Mouse (Mus musculus) midbrain, embryonic 11.5 days (tissue): ENCODE data around the gene Rab3ip. TPM values are rescaled to one million over a fixed set of nuclear protein-coding genes. Genes with fewer than 3 reads are reported as not detected.

Experiments
- ATAC-seq: fragments of 200-750 bp; cut with Nextera tagmentation; 2 replicates; pipeline ENCODE4 v1.8.0; 2017; ENCODE audit warnings: moderate TSS enrichment, moderate library complexity; ENCODE audit not compliant: low FRiP score
- DNase-seq: peaks from one replicate; pipeline ENCODE4 v3.0.0; 2015; ENCODE audit warnings: low spot score; ENCODE audit errors: missing footprints
- H3K27ac ChIP-seq: fragments of 300-500 bp; sonication (generic); 2 replicates; pipeline ENCODE4 v1.5.1; 2014; ENCODE audit warnings: low read depth, low read length
- H3K27me3 ChIP-seq: fragments of 300-500 bp; sonication (generic); 2 replicates; pipeline ENCODE4 v1.6.1; 2014; ENCODE audit warnings: mild to moderate bottlenecking, low read length, moderate library complexity, mixed read lengths; ENCODE audit not compliant: control insufficient read depth, insufficient read depth
- H3K36me3 ChIP-seq: fragments of 300-500 bp; sonication (generic); 2 replicates; pipeline ENCODE4 v1.6.1; 2014; ENCODE audit warnings: mild to moderate bottlenecking, low read length, moderate library complexity, mixed read lengths; ENCODE audit not compliant: control insufficient read depth, insufficient read depth
- H3K4me1 ChIP-seq: fragments of 300-500 bp; sonication (generic); 2 replicates; pipeline ENCODE4 v1.6.1; 2014; ENCODE audit warnings: low read length; ENCODE audit not compliant: control insufficient read depth, insufficient read depth
- H3K4me2 ChIP-seq: fragments of 300-500 bp; sonication (generic); 2 replicates; pipeline ENCODE4 v1.6.1; 2014; ENCODE audit warnings: mild to moderate bottlenecking, moderate library complexity
- H3K4me3 ChIP-seq: fragments of 300-500 bp; sonication (generic); 2 replicates; pipeline ENCODE4 v1.5.1; 2014; ENCODE audit warnings: low read depth, low read length
- H3K9ac ChIP-seq: fragments of 300-500 bp; sonication (generic); 2 replicates; pipeline ENCODE4 v1.6.1; 2014; ENCODE audit warnings: low read length
- H3K9me3 ChIP-seq: fragments of 300-500 bp; sonication (generic); 2 replicates; pipeline ENCODE4 v1.6.1; 2016; ENCODE audit warnings: low read length; ENCODE audit not compliant: control insufficient read depth
- WGBS: fragments of 180-500 bp; shearing (Covaris S2); extraction: QIAGEN DNeasy Blood & Tissue Kit; methylation state at CpG from one replicate; pipeline ENCODE4 v1.1.7; 2014; 5-methylcytosine and 5-hydroxymethylcytosine counted together
- polyA plus RNA-seq: library from polyadenylated mRNA; unstranded; fragments of >200 nt; fragmentation: Nextera tagmentation; extraction: Ambion mirVana; gene quantifications from 2 replicates; pipeline ENCODE4 v1.2.1, GENCODE M21; 2014

The Rab3ip gene
- polyA plus RNA-seq, 1 experiment from 2014 or later: 41.1 TPM

DNA sequence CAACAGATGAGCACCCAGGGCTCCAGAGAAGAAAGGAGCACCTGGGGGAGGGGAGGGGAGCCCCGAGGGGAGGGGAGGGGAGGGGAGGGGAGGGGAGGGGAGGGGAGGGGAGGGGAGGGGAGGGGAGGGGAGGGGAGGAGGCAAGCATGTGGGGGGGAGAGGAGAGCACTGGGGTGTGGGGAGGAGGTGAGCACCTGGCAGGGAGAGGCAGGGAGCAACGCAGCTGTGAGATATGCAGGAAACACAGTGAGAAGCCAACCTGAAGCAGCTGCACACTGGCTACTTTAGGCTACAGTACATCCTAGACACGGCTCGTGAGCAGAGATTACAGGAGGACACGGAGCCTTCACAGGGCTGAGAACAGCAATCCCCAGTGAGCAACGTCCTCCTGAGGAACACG is 19.6 kb downstream of the Rab3ip start:
- no peaks in the 10 kb centered on the region; the same call in 1 of the 2 replicates for H3K36me3 ChIP-seq
- no peak overlapping the region for H3K4me2 ChIP-seq
- H3K4me3 ChIP-seq: no peak overlapping the region
- 86% methylated on average over 6 of the region's 7 CpGs for WGBS
- H3K9ac ChIP-seq: no peak overlapping the region
- H3K4me1 ChIP-seq: no peaks in the 10 kb centered on the region
- no peaks in the 10 kb centered on the region for H3K27me3 ChIP-seq
- no peaks in the 10 kb centered on the region for H3K9me3 ChIP-seq
- no peak for ATAC-seq
- DNase-seq: no peak
- H3K27ac ChIP-seq: no peak overlapping the region

GRCm38 (mm10) chr10:116930506-116930905 is 20.1 kb downstream of the Rab3ip start:
- Histone ChIP-seq H3K4me1 (no peaks in the 10 kb centered on the region), H3K9ac (no peak overlapping the region), H3K9me3 (no peaks in the 10 kb centered on the region), H3K36me3 (no peaks in the 10 kb centered on the region; the same call in 1 of the 2 replicates), H3K27me3 (no peaks in the 10 kb centered on the region), H3K4me3 (no peak overlapping the region), H3K27ac (no peak overlapping the region), H3K4me2 (no peak overlapping the region)
- WGBS: 93% methylated on average over 7 of the region's 7 CpGs
- DNase-seq: no peak
- no peak for ATAC-seq

- WGBS: 89% methylated on average over 3 of the region's 3 CpGs
- H3K27me3 ChIP-seq: no peaks in the 10 kb centered on the region
- H3K27ac ChIP-seq: no peak overlapping the region
- H3K4me2 ChIP-seq: no peak overlapping the region
- no peak overlapping the region for H3K9ac ChIP-seq
- no peak for ATAC-seq
- DNase-seq: no peak
- no peak overlapping the region for H3K4me3 ChIP-seq
- H3K36me3 ChIP-seq: no peaks in the 10 kb centered on the region; the same call in 1 of the 2 replicates
- H3K4me1 ChIP-seq: no peaks in the 10 kb centered on the region
- no peaks in the 10 kb centered on the region for H3K9me3 ChIP-seq
Measured at GRCm38 (mm10) chr10:116928826-116929225, 21.7 kb downstream of the Rab3ip start.

DNA sequence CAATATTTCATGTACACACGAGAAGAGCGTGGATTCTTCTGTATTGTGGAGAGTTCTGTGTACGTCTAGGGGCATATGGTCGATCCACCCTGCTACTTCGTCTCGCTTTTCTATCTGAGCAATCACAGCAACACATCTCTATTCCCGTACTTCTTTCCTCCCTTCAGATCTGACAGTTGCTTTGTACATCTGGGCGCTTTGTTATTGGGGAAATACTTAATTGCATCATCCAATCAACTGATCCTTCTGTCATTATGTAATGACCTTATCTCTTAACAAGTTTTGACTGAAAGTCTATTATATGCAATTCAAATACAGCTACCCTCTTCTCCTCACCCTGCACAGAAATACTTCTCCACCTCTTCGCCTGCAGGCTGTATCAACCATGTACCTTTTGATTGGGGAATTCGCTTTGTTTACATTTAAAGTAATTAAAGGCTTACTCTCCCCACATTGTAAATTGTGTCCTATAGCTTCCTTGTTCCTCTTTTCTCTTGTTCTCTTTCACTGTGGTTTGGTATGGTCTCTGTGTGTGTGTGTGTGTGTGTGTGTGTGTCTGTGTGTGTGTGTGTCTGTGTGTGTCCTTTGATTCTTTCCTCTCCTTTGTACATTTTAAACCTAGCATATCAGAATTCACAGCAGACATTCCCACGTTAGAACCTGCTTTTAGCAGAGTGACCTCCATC is 24.0 kb downstream of the Rab3ip start:
- Histone ChIP-seq H3K36me3 (no peaks in the 10 kb centered on the region; the same call in 1 of the 2 replicates), H3K9me3 (no peaks in the 10 kb centered on the region), H3K27ac (no peak overlapping the region), H3K27me3 (no peaks in the 10 kb centered on the region), H3K4me1 (no peaks in the 10 kb centered on the region), H3K9ac (no peak overlapping the region), H3K4me2 (no peak overlapping the region), H3K4me3 (no peak overlapping the region)
- 90% methylated on average over 11 of the region's 11 CpGs for WGBS
- DNase-seq (no peak), ATAC-seq (no peak)

DNA sequence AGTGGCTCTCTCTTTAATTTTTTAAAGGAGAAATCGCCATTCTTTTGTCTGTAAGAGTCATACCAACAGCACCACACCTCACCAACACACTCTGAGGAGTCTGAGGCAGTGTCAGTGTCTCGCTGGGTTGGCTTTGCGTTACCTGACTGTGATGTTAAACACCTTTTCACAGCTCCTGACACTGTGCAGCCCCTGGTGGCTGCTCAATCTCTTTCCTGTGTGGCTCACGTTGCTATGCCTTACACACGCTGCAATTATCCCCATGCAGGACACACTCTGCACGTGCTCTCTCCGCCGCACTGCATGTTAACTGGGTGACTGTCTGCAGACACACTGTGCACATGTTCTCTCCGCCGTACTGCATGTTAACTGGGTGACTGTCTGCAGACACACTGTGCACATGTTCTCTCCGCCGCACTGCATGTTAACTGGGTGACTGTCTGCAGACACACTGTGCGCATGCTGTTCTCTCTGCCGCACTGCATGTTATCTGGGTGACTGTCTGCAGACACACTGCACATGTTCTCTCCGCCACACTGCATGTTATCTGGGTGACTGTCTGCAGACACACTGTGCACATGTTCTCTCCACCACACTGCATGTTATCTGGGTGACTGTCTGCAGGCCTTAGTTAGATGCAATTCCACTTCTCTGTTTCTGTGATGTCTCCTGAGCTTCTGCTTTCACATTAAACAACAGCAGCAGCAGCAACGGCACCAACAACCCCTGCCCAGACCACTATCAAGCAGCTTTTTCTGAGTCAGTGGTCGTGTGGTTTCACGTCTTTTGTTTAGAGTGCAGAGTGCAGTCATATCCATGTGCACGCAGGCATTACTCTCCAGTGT is 26.7 kb downstream of the Rab3ip start:
- Histone ChIP-seq H3K27me3 (no peaks in the 10 kb centered on the region), H3K4me3 (no peak overlapping the region), H3K36me3 (no peaks in the 10 kb centered on the region; the same call in 1 of the 2 replicates), H3K9me3 (no peaks in the 10 kb centered on the region), H3K9ac (no peak overlapping the region), H3K4me1 (no peaks in the 10 kb centered on the region), H3K4me2 (no peak overlapping the region), H3K27ac (no peak overlapping the region)
- DNase-seq (no peak), ATAC-seq (no peak)
- WGBS: 96% methylated on average over 19 of the region's 19 CpGs

DNA sequence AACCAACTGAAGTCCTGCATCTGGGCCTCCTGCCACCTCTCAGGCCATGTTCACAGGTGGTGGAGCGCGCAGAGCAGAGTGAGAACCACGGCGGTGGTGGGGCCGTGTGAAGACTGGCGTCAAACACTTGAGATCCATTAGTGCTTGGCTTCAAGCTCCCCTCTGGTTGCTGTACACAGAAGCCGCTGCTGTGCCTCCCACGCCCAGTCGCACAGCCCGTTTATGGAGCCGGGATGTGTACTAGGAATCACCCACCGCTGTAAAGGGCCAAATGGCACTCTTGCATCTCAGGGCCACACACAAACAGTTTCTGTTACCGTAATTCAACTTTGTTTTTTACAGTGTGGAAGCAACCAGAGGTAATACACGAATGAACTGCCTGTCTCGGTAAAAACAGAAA is 28.4 kb downstream of the Rab3ip start:
- no peaks in the 10 kb centered on the region for H3K27me3 ChIP-seq
- no peaks in the 10 kb centered on the region; the same call in 1 of the 2 replicates for H3K36me3 ChIP-seq
- H3K9me3 ChIP-seq: no peaks in the 10 kb centered on the region
- WGBS: 90% methylated on average over 15 of the region's 15 CpGs
- H3K4me1 ChIP-seq: no peaks in the 10 kb centered on the region
- H3K4me3 ChIP-seq: no peak overlapping the region
- H3K27ac ChIP-seq: no peak overlapping the region
- ATAC-seq (no peak), DNase-seq (no peak)
- no peak overlapping the region for H3K9ac ChIP-seq
- H3K4me2 ChIP-seq: no peak overlapping the region

- no peaks in the 10 kb centered on the region for H3K9me3 ChIP-seq
- no peaks in the 10 kb centered on the region for H3K36me3 ChIP-seq
- DNase-seq (no peak), ATAC-seq (no peak)
- H3K4me1 ChIP-seq: no peaks in the 10 kb centered on the region
- 93% methylated on average over 15 of the region's 15 CpGs for WGBS
- H3K4me2 ChIP-seq: no peak overlapping the region
- no peak overlapping the region for H3K9ac ChIP-seq
- H3K27ac ChIP-seq: no peak overlapping the region
- no peak overlapping the region for H3K4me3 ChIP-seq
- no peaks in the 10 kb centered on the region for H3K27me3 ChIP-seq
Measured at GRCm38 (mm10) chr10:116921416-116921815, 29.2 kb downstream of the Rab3ip start.

DNA sequence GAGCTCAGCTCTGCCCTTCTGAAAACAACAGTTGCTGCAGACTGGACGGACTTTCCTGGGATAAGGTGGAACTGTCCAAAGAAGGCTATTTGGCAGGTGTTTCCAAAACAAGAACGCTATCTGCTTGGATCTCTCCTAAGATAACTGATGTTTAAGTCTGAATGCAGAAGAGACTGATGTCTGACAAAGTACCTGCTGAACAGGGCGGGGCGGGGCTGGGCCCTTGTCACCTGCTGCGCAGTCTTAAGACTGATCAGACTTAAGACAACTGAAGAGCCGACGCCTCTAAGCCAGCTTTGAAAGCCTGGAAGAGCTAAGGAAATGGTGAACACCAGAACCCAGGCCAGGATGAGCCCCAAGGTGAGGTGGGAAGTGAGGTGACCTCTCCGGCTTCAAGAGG is 29.9 kb downstream of the Rab3ip start:
- Histone ChIP-seq H3K27me3 (no peaks in the 10 kb centered on the region), H3K27ac (no peak overlapping the region), H3K36me3 (no peaks in the 10 kb centered on the region), H3K4me2 (no peak overlapping the region), H3K9ac (no peak overlapping the region), H3K4me1 (no peaks in the 10 kb centered on the region), H3K4me3 (no peak overlapping the region), H3K9me3 (no peaks in the 10 kb centered on the region)
- ATAC-seq (no peak), DNase-seq (no peak)
- WGBS: 94% methylated on average over 8 of the region's 8 CpGs
